Comparison of ENCODE assay signal across 8 mouse cellular contexts in genomic region chr11:21369248-21370016, GRCm38 (mm10). TPM values are rescaled to one million over a fixed set of nuclear protein-coding genes. Genes with fewer than 3 reads are reported as not detected.
DNase-seq lines count a peak whose midpoint lies in the region; ATAC-seq and TF ChIP-seq lines count a peak whose summit lies in the region.

No protein-coding gene starts in this region.

- H3K9ac ChIP-seq in liver, adult 2 months (ENCODE audit: low read depth, low read length), result peak overlapping the region; percentile 85
- H3K9ac ChIP-seq in embryonic facial prominence, embryonic 11.5 days (replicated peaks; ENCODE audit: low read length), result no peak overlapping the region
- peak overlapping the region; percentile 81 for H3K9ac ChIP-seq in hindbrain, embryonic 16.5 days (ENCODE audit: low read depth, low read length)
- peak overlapping the region; percentile 81; the same call in 1 of the 2 replicates for H3K9ac ChIP-seq in midbrain, embryonic 14.5 days (replicated peaks; ENCODE audit: low read length)

- TF ChIP-seq CTCF in liver, adult 2 months (IDR thresholded peaks at IDR 0.05; ENCODE audit: low read depth, low read length), result no peak

- no peak for TF ChIP-seq POLR2A in liver, adult 2 months (IDR thresholded peaks at IDR 0.05; ENCODE audit: extremely low read depth, insufficient read depth, low read length)

- no peaks in the 10 kb centered on the region for H3K9me3 ChIP-seq in embryonic facial prominence, embryonic 11.5 days (replicated peaks; ENCODE audit: control insufficient read depth, low read length)
- H3K9me3 ChIP-seq in hindbrain, embryonic 16.5 days (ENCODE audit: control insufficient read depth, low read length), result no peaks in the 10 kb centered on the region
- H3K9me3 ChIP-seq in midbrain, embryonic 14.5 days (ENCODE audit: control insufficient read depth, low read length), result no peaks in the 10 kb centered on the region

- H3K4me2 ChIP-seq in embryonic facial prominence, embryonic 11.5 days (ENCODE audit: low read depth, low read length), result peak overlapping the region; percentile 43
- peak overlapping the region; percentile 80 for H3K4me2 ChIP-seq in hindbrain, embryonic 16.5 days (ENCODE audit: low read length)
- peak overlapping the region; percentile 71 for H3K4me2 ChIP-seq in midbrain, embryonic 14.5 days (ENCODE audit: low read length)

- H3K79me2 ChIP-seq in liver, adult 2 months (ENCODE audit: control insufficient read depth, insufficient read depth, low read length), result peaks cover 9% of the 10 kb centered on the region; the same call in 1 of the 2 replicates

- H3K36me3 ChIP-seq in liver, adult 2 months (ENCODE audit: control insufficient read depth, insufficient read depth, low read length), result peaks cover 5% of the 10 kb centered on the region; the same call in 1 of the 2 replicates
- H3K36me3 ChIP-seq in embryonic facial prominence, embryonic 11.5 days (replicated peaks; ENCODE audit: control insufficient read depth, insufficient read depth, low read depth, low read length), result no peaks in the 10 kb centered on the region
- H3K36me3 ChIP-seq in hindbrain, embryonic 16.5 days (ENCODE audit: control insufficient read depth, insufficient read depth, low read length), result no peaks in the 10 kb centered on the region
- H3K36me3 ChIP-seq in midbrain, embryonic 14.5 days (ENCODE audit: control insufficient read depth, insufficient read depth, low read length), result no peaks in the 10 kb centered on the region

- no peaks in the 10 kb centered on the region for H3K27me3 ChIP-seq in liver, adult 2 months (ENCODE audit: control insufficient read depth, insufficient read depth, low read length)
- no peaks in the 10 kb centered on the region for H3K27me3 ChIP-seq in embryonic facial prominence, embryonic 11.5 days (ENCODE audit: control insufficient read depth, insufficient read depth, low read length)
- H3K27me3 ChIP-seq in hindbrain, embryonic 16.5 days (replicated peaks; ENCODE audit: control insufficient read depth, insufficient read depth, low read length), result no peaks in the 10 kb centered on the region
- no peaks in the 10 kb centered on the region for H3K27me3 ChIP-seq in midbrain, embryonic 14.5 days (ENCODE audit: control insufficient read depth, insufficient read depth, low read length)

- H3K4me3 ChIP-seq in liver, adult 2 months (ENCODE audit: insufficient read depth, low read depth, low read length), result peak overlapping the region; percentile 75
- peak overlapping the region; percentile 75 for H3K4me3 ChIP-seq in embryonic facial prominence, embryonic 11.5 days (ENCODE audit: low read depth, low read length)
- H3K4me3 ChIP-seq in hindbrain, embryonic 16.5 days (ENCODE audit: low read length), result peak overlapping the region; percentile 85
- H3K4me3 ChIP-seq in midbrain, embryonic 14.5 days (replicated peaks; ENCODE audit: low read depth, low read length), result peak overlapping the region; percentile 84

- DNase-seq in liver, adult 2 months (ENCODE audit: extremely low read depth, low read depth, low spot score), result peak; percentile 83
- DNase-seq in liver, result no peak
- no peak for DNase-seq in embryonic facial prominence, embryonic 11.5 days (ENCODE audit: low spot score)
- peak; percentile 29 for DNase-seq in midbrain, embryonic 14.5 days
- no peak for DNase-seq in ovary, postnatal 14 days (ENCODE audit: low spot score)
- no peak for DNase-seq in right cerebral cortex, postnatal 10 days (ENCODE audit: low spot score in 2 of 2)
- DNase-seq in right cerebral cortex, adult 18-20 months, result no peak

- ATAC-seq in embryonic facial prominence, embryonic 11.5 days (replicated peaks; ENCODE audit: insufficient number of reproducible peaks, low FRiP score, low TSS enrichment, low read depth), result no peak
- ATAC-seq in hindbrain, embryonic 16.5 days, result no peak
- ATAC-seq in midbrain, embryonic 14.5 days (ENCODE audit: low FRiP score, low TSS enrichment), result no peak

- peaks cover 8% of the 10 kb centered on the region for H3K4me1 ChIP-seq in liver, adult 2 months (ENCODE audit: control insufficient read depth, insufficient read depth, low read length)
- no peaks in the 10 kb centered on the region for H3K4me1 ChIP-seq in embryonic facial prominence, embryonic 11.5 days (ENCODE audit: control insufficient read depth, insufficient read depth, low read length)
- peaks cover 21% of the 10 kb centered on the region for H3K4me1 ChIP-seq in hindbrain, embryonic 16.5 days (ENCODE audit: control insufficient read depth, insufficient read depth, low read depth, low read length)
- H3K4me1 ChIP-seq in midbrain, embryonic 14.5 days (ENCODE audit: control insufficient read depth, insufficient read depth, low read length), result peaks cover 16% of the 10 kb centered on the region

- 2% methylated on average over 9 of the region's 9 CpGs for WGBS in liver, adult 2 months
- WGBS in embryonic facial prominence, embryonic 11.5 days, result 25% methylated on average over 9 of the region's 9 CpGs
- 19% methylated on average over 9 of the region's 9 CpGs for WGBS in hindbrain, embryonic 16.5 days
- 22% methylated on average over 9 of the region's 9 CpGs for WGBS in midbrain, embryonic 14.5 days

- H3K27ac ChIP-seq in liver, adult 2 months (replicated peaks; ENCODE audit: insufficient read depth, low read depth, low read length), result peak overlapping the region; percentile 68
- H3K27ac ChIP-seq in embryonic facial prominence, embryonic 11.5 days (replicated peaks; ENCODE audit: low read depth, low read length), result no peak overlapping the region
- H3K27ac ChIP-seq in hindbrain, embryonic 16.5 days (ENCODE audit: low read depth, low read length), result no peak overlapping the region
- no peak overlapping the region for H3K27ac ChIP-seq in midbrain, embryonic 14.5 days (replicated peaks; ENCODE audit: low read depth, low read length)

RNA-seq across cellular contexts. Expression of gene Ugp2, which starts 1.6 kb away (rescaled TPM):
- 275 and 425 TPM in 2 replicates for total RNA-seq in liver, adult 2 months (2014; rRNA removed)
- 26.4 and 26.8 TPM in 2 replicates for polyA plus RNA-seq in liver, adult 2 months (2012; rRNA removed)
- 70.6 and 76.1 TPM in 2 replicates for polyA plus RNA-seq in embryonic facial prominence, embryonic 11.5 days (2014; fragmentation: Nextera tagmentation; extraction: Ambion mirVana)
- 76.2 and 76.3 TPM in 2 replicates for polyA plus RNA-seq in hindbrain, embryonic 16.5 days (2015; fragmentation: Nextera tagmentation; extraction: Ambion mirVana)
- polyA plus RNA-seq in midbrain, embryonic 14.5 days (2014; fragmentation: Nextera tagmentation; extraction: Ambion mirVana), result 54.9 and 59.8 TPM in 2 replicates

Comparison
In these comparisons a context has a peak if more than half of its experiments do, and no peak if none do; other contexts are left out.
1. DNase-seq: peak in liver, adult 2 months (single experiment) and midbrain, embryonic 14.5 days (single experiment); none in liver (single experiment), embryonic facial prominence, embryonic 11.5 days (single experiment), ovary, postnatal 14 days (single experiment), right cerebral cortex, postnatal 10 days (0 of 2) and right cerebral cortex, adult 18-20 months (single experiment).
2. Peak in every context shown above with its lines, with median percentiles within 50 percentile points of each other: H3K4me3 ChIP-seq and H3K4me2 ChIP-seq.